Mouse (Mus musculus): ENCODE data around the gene Speer4f2. TPM values are rescaled to one million over a fixed set of nuclear protein-coding genes. Genes with fewer than 3 reads are reported as not detected.

The Speer4f2 gene
- polyA plus RNA-seq, 1 experiment from 2014 or later: not detected

Other genes with a start within 250 kb of the Speer4f2 start
- not detected in 2 replicates for gene Speer4f1, start 102.9 kb downstream of the Speer4f2 start, polyA plus RNA-seq (2014; fragmentation: Nextera tagmentation; extraction: Ambion mirVana)
- 19.8 and 26.8 TPM in 2 replicates for gene Sema3c, start 201.1 kb downstream of the Speer4f2 start, polyA plus RNA-seq (2014; fragmentation: Nextera tagmentation; extraction: Ambion mirVana)